Mouse (Mus musculus): ENCODE results near the gene Nfkbib. TPM values are rescaled to one million over a fixed set of nuclear protein-coding genes. Genes with fewer than 3 reads are reported as not detected.

Nfkbib gene
- total RNA-seq, 2 experiments from 2014 or later, result 27.1 to 31.3 TPM

DNA sequence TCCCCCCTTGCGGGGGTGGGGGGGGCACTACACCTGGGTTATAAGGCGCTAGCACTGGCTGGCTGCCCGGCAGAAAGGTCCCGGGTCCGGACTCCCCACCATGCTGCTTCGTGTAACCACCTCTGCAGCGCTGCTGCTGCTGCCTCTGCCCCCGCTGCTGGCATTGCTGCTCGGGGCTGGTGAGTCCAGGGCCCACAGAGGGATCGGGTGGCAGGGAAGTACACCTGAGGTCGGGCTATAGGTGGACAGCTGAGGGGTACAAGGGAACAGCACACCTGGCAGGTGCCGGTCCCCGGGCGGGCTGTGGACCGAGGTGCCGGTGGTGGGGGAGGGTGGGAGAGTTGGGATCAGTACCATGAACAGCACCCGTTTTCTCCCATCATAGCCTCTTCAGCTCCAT, 11.2 kb downstream of the Nfkbib start, which contains the start of gene Ccer2:
Gene Ccer2 (plus strand): TSS at position 96 of the 400 bp plus-strand sequence.
- H3K27ac ChIP-seq, result no peak within 1 kb of the TSS
- no peak within 1 kb of the TSS for H3K4me3 ChIP-seq
- intact Hi-C loops (cut with DNase I), result no loop called here
- TF ChIP-seq CTCF (IDR thresholded peaks at IDR 0.05), result no peak
- no peak for DNase-seq

DNA sequence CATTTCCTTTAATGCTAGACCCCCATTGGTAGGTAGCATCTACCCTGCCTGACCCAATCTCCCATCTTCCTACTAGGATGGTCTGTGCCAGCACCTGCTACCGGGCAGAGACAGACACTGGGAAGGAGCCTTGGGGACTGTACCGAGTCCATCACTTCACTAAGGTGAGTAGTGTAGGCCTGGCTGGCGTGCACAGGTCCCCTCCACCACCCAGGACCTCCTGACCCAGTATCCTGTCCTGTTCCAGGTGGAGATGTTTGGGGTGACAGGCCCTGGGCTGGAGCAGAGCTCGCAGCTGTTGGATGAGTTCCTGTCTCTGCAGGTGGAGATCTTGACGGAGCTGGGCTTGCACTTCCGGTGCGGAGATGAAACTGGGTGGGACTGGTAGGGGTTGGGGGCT, 17.4 kb downstream of the Nfkbib start:
- Histone ChIP-seq H3K4me3 (no peak overlapping the region), H3K27ac (no peak overlapping the region)
- intact Hi-C loops (cut with DNase I), result no loop called here
- no peak for TF ChIP-seq CTCF (IDR thresholded peaks at IDR 0.05)
- DNase-seq, result no peak

DNA sequence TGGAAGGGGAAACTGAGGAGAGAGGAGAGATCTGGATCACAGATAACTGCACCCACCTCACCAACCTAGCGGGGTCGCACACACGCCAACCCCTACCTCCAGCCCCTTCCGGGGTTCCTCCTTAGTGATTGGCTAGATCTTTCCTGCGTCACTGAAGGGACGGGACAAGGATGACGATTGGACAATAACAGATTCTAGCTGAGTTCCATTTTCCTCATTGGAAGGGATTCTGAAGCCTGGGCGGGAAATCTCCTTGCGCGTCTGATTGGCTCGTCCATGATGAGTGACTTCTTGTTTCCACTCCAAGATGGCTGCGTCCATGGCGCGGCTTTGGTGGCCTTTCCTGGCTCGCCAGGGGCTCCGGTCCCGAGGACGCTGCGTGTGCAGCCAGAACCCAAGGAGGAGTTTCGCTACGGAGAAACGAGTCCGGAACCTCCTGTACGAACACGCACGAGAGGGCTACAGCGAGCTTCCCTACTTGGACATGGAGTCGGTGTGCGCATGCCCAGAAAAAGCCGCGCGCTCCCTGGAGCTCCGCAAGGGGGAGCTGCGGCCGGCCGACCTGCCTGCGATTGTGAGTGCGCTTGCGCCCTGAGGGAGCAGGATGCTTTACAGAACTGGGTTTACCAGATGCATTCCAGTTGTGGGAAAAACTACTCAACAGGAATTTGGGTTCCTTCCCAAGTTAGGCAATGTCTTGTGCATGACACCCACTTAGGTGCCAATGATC, 25.4 kb downstream of the Nfkbib start, which contains the start of the genes Mrps12 and Sars2:
Gene Mrps12 (minus strand): TSS at position 112 of the 730 bp plus-strand sequence.
Gene Sars2 (plus strand): TSS at position 284 of the 730 bp plus-strand sequence.
- Histone ChIP-seq H3K4me3 (peak within 1 kb of the TSS; percentile 90), H3K27ac (peak within 1 kb of the TSS; percentile 99)
- intact Hi-C loops (cut with DNase I), result no loop called here
- TF ChIP-seq CTCF (IDR thresholded peaks at IDR 0.05), result peak; percentile 97
- peak; percentile 96 for DNase-seq

DNA sequence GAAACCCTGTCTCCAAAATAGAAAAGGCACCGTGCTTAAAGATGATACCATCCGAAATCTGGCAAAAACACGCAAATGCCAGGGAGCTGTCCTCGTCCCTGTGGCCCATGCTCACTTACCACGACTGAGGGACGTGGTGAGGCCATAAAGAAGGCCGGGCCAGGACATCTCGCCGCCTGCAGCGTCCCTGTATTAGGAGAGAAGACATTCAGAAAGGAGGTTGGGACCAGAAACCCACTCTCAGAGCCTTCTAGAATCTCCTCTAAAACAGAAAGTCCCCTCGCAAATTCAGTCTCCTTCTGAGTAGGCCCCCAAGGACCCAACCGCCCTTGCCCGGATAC, 26.0 kb downstream of the Nfkbib start:
- intact Hi-C loops (cut with DNase I), result no loop called here

DNA sequence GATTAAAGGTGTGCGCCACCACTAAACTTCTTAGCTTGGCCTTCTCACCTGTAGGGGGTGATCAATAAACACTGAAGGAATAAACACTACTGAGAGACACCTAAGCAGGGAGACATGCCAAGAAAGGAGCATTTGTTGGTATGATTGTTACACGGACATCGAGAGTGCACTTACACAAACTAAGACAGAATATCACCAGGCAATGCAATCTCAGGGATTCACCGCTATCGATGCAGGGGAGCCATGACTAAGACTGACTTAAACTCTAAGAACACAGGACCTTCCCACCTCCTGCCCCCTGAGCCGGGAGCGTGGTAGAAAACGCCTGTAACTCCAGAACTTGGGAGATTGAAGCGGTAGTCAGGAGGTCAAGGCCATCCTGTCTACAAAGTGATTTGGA, 26.4 kb downstream of the Nfkbib start:
- H3K27ac ChIP-seq, result peak overlapping the region; percentile 99
- intact Hi-C loops (cut with DNase I), result no loop called here
- TF ChIP-seq CTCF (IDR thresholded peaks at IDR 0.05), result no peak
- no peak for DNase-seq
- peak overlapping the region; percentile 90 for H3K4me3 ChIP-seq

More for the DNA sequence above, 26.0 kb downstream of the Nfkbib start:
- no peak for TF ChIP-seq CTCF (IDR thresholded peaks at IDR 0.05)
- Histone ChIP-seq H3K27ac (peak overlapping the region; percentile 99), H3K4me3 (peak overlapping the region; percentile 90)
- peak; percentile 47 for DNase-seq

DNA sequence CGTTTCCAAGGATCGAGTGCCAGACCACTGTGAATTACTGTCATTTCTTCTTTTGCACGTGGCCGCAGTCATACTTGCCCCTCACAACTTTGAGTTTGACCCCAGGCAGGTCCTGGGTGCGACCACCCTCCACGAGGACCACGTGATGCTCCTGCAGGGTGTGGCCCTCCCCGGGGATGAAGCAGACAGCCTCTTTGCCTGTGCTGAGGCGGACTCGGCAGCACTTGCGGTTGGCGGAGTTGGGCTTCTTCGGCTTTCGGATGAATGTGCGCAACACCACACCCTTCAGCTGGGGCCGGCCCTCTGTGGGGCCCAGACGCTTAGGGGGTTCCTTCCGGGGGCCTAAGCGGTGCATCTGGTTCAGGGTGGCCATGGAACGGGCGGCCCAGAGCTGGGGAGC, 27.5 kb downstream of the Nfkbib start:
- H3K27ac ChIP-seq, result no peak overlapping the region
- H3K4me3 ChIP-seq, result no peak overlapping the region
- intact Hi-C loops (cut with DNase I), result no loop called here
- no peak for TF ChIP-seq CTCF (IDR thresholded peaks at IDR 0.05)
- no peak for DNase-seq

DNA sequence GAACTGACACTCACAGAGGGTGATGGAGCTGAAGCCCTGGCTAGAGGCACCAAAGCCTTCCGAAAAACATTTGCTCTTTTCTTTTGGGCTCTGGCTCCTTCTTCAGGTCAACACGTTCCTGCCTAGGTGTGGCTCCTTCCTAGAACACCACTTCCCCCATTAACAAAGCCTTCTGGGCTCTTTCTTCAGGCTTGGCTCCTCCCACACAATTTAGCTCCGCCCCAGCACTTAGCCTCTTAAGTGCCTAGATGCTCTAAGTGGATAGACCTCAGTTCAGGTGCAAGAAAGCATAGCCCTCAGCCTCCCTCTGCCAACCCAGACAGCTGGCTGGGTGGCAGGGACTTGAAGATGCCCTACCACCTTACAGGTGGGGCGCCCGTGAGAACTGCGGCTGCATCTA, 31.6 kb downstream of the Nfkbib start:
- intact Hi-C loops (cut with DNase I), result no loop called here
- no peak for TF ChIP-seq CTCF (IDR thresholded peaks at IDR 0.05)

DNA sequence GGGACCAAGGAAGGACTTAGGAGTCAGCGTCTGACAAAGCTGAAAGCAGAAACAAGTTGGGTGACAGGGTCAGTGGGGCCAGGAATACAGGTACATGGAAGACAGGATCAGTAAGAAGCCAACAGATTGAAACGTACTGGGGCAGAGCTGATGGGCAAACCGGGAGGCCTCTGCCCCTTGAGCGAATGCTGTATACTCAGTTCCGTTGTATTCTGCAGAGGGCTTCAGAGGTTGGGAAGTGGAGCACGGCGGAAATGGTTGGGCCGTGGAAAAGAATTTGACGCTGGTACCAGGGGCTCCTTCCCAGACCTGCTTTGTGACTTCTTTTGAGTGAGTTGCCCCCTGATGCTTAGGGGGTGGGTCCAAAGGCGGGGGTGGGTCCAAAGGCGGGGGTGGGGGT, 34.1 kb downstream of the Nfkbib start:
- no peak for TF ChIP-seq CTCF (IDR thresholded peaks at IDR 0.05)
- H3K4me3 ChIP-seq, result peak overlapping the region; percentile 60

More for the DNA sequence above, 31.6 kb downstream of the Nfkbib start:
- H3K4me3 ChIP-seq, result no peak overlapping the region
- DNase-seq, result no peak
- no peak overlapping the region for H3K27ac ChIP-seq

DNA sequence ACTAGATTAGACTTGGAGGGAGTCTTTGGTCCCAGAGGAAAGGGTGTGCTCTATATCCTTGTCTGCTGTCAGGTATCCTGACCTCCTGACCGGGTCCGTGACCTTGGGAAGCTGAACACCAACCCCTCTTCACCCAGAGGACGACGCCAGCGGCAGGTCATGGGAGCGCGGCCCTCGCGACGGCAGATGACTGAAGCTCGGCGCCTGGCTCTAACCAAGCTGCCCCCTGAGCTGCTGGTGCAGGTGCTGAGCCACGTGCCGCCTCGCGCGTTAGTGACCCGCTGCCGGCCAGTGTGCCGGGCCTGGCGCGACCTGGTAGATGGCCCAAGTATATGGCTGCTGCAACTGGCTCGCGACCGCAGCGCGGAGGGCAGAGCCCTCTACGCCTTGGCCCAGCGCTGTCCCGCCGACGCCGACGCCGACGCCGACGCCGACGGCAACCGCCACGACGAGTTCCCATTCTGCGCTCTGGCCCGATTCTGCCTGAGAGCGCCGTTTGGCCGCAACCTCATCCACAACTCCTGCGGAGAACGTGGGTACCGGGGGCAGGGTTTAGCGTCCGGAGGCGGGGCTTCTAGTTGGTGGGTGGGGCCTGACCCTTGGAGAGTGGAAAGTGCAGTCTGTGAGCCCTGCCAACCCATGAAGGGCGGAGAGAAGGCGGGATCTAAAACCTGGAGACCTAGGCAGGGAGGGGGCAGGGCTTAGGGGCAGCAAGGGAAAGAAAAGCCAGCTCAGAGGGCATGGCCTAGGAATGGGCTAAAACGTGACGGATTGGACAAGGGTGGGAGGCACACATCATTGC, 34.8 kb downstream of the Nfkbib start:
- Histone ChIP-seq H3K27ac (no peak overlapping the region), H3K4me3 (peak overlapping the region; percentile 60)
- intact Hi-C loops (cut with DNase I), result no loop called here
- DNase-seq, result peak; percentile 64
- TF ChIP-seq CTCF (IDR thresholded peaks at IDR 0.05), result no peak

More for the DNA sequence above, 34.1 kb downstream of the Nfkbib start:
- DNase-seq, result no peak
- no peak overlapping the region for H3K27ac ChIP-seq
- intact Hi-C loops (cut with DNase I), result no loop called here

DNA sequence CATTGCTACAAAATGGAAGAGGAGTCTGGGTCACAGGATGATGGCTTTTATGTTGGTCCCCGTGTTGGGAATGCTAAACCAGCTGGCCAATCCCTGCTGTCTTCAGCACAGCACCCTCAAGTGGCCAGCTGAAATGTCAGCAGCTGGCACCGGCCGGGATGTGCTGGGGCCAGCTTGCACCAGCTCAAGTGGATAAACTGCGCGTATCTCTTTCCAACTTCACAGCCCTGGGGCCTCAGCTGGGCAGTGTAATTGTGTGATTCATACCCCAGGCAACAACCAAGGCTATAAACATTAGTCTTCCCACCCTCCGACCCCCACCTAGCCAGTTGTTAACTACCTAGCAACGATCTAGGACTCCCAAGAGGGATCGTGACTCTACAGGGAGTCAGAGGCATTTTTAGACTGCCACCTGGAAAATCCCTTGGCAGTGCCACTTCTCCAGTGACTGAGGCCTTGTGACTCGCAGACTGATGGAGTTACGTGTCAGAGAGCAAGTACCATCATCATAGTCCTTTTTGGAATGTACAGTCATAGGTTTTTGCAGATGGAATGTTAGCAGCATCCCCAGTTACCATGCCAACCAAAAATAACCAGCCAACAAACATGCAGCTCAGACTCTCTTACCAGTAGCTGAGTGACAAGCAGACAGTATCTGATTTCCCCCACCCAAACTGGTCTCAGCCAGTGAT, 39.5 kb downstream of the Nfkbib start:
- TF ChIP-seq CTCF (IDR thresholded peaks at IDR 0.05), result peak; percentile 60
- peak; percentile 73 for DNase-seq
- intact Hi-C loops (cut with DNase I), result loop anchor here (2.0 to 10.0 kb wide), 3 partner anchors 123 to 280 kb away; no protein-coding TSS in a partner anchor
- Histone ChIP-seq H3K27ac (peak overlapping the region; percentile 29; the same call in 1 of the 2 replicates), H3K4me3 (no peak overlapping the region)

DNA sequence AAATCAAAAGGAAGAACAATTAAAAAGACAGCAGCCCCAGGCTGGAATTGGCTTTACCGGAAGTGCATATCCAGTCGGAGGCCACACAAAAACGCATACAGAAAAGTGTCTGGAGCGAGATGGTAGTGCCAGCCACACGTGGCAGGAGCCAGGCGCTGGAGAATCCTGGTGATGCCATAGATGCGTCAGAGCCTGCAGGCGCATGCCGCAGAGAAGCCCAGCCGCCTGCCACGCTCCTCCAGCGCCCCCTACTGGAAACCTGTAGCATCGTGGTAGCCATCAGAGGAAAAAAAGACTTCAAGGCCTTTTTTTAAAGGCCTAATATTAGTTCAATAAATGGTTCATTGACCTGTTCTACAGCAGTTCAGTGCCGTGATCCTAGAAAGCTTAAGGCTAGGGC, 40.7 kb downstream of the Nfkbib start:
- peak; percentile 99; the same call in 1 of the 2 replicates for TF ChIP-seq CTCF (IDR thresholded peaks at IDR 0.05)
- DNase-seq, result peak; percentile 85
- intact Hi-C loops (cut with DNase I), result loop anchor here (2.0 to 10.0 kb wide), 3 partner anchors 122 to 279 kb away; no protein-coding TSS in a partner anchor

DNA sequence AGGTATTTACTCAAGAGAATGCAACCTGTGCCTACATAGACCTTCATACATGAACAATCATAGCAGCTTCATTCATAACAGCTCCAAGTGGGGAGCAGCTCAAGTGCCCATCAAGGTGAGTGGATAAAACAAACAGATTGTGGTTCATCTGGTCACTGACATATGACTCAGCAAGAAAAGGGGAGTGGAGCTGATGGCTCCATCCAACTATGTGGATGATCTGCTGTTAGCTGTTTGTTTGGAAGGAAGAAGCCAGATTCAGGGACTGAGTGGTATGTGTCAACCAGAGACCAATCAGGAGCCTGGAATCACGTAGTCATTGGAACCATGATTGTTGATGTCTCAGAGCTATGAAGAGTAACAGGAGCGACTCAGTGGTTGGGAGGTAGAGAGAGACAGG, 42.7 kb downstream of the Nfkbib start:
- intact Hi-C loops (cut with DNase I), result loop anchor here (5.0 to 10.0 kb wide), 2 partner anchors 120 to 277 kb away; no protein-coding TSS in a partner anchor
- H3K4me3 ChIP-seq, result no peak overlapping the region
- no peak for TF ChIP-seq CTCF (IDR thresholded peaks at IDR 0.05)
- no peak overlapping the region for H3K27ac ChIP-seq
- no peak for DNase-seq

More for the DNA sequence above, 40.7 kb downstream of the Nfkbib start:
- Histone ChIP-seq H3K4me3 (no peak overlapping the region), H3K27ac (peak overlapping the region; percentile 31; the same call in 1 of the 2 replicates)

All from gastrocnemius, adult 2 months (tissue).